Mouse (Mus musculus) heart, postnatal 0 days (tissue): ENCODE data around the gene Arhgef17. TPM values are rescaled to one million over a fixed set of nuclear protein-coding genes. Genes with fewer than 3 reads are reported as not detected.

ENCODE experiments used
- ATAC-seq: fragments of 200-750 bp; cut with Nextera tagmentation; 2 replicates; pipeline ENCODE4 v1.8.0; 2017; ENCODE audit warnings: low read depth, moderate number of reproducible peaks, moderate library complexity; ENCODE audit not compliant: insufficient read depth
- DNase-seq: peaks from one replicate; pipeline ENCODE4 v3.0.0-alpha.2; 2016; ENCODE audit warnings: low spot score
- H3K27ac ChIP-seq: fragments of 300-500 bp; sonication (generic); 2 replicates; pipeline ENCODE4 v1.5.1; 2014; ENCODE audit warnings: low read depth, mild to moderate bottlenecking
- H3K27me3 ChIP-seq: fragments of 300-500 bp; sonication (generic); 2 replicates; pipeline ENCODE4 v1.6.1; 2014; ENCODE audit warnings: low read length, mixed read lengths; ENCODE audit not compliant: control insufficient read depth, insufficient read depth
- H3K36me3 ChIP-seq: fragments of 300-500 bp; sonication (generic); replicated peaks from 2 replicates; pipeline ENCODE4 v1.6.1; 2014; ENCODE audit warnings: low read length, mixed read lengths; ENCODE audit not compliant: control insufficient read depth, insufficient read depth
- H3K4me1 ChIP-seq: fragments of 300-500 bp; sonication (generic); 2 replicates; pipeline ENCODE4 v1.6.1; 2014; ENCODE audit warnings: antibody characterized with exemption; ENCODE audit not compliant: control insufficient read depth, insufficient read depth
- H3K4me2 ChIP-seq: fragments of 300-500 bp; sonication (generic); 2 replicates; pipeline ENCODE4 v1.6.1; 2014; ENCODE audit warnings: low read depth, mild to moderate bottlenecking, low read length, moderate library complexity
- H3K4me3 ChIP-seq: fragments of 300-500 bp; sonication (generic); 2 replicates; pipeline ENCODE4 v1.5.1; 2014; ENCODE audit warnings: low read depth, low read length
- H3K9ac ChIP-seq: fragments of 300-500 bp; sonication (generic); replicated peaks from 2 replicates; pipeline ENCODE4 v1.6.1; 2014; ENCODE audit warnings: low read depth, low read length, mixed read lengths
- H3K9me3 ChIP-seq: fragments of 300-500 bp; sonication (generic); replicated peaks from 2 replicates; pipeline ENCODE4 v1.6.1; 2016; ENCODE audit warnings: low read length; ENCODE audit not compliant: control insufficient read depth
- CTCF ChIP-seq: IDR thresholded peaks from 2 replicates; pipeline ENCODE4 v1.5.1; 2016; ENCODE audit warnings: antibody characterized with exemption, control low read depth, low read depth
- EP300 ChIP-seq: IDR thresholded peaks from 2 replicates; pipeline ENCODE4 v1.6.1; 2016; ENCODE audit warnings: antibody characterized with exemption, low read depth
- WGBS: fragments of 180-500 bp; shearing (Covaris S2); extraction: QIAGEN DNeasy Blood & Tissue Kit; methylation state at CpG from one replicate; pipeline ENCODE4 v1.1.7; 2014; 5-methylcytosine and 5-hydroxymethylcytosine counted together
- microRNA-seq: library from miRNA; unstranded; fragments of <30 nt; microRNA quantifications from one replicate; pipeline ENCODE4, GENCODE M21; 2016
- polyA plus RNA-seq: library from polyadenylated mRNA; unstranded; fragments of >200 nt; fragmentation: Nextera tagmentation; extraction: Ambion mirVana; gene quantifications from 2 replicates; pipeline ENCODE4 v1.2.1, GENCODE M21; 2015
- total RNA-seq: library from RNA; depleted of rRNA; stranded (reverse); fragments of >200 nt; gene quantifications from 2 replicates; pipeline ENCODE4 v1.2.3, GENCODE M21; 2014; ENCODE audit warnings: low replicate concordance; rRNA removed

Gene Arhgef17
- total and polyA plus RNA-seq, 2 experiments from 2014 or later = 2.8 to 28.4 TPM

DNA sequence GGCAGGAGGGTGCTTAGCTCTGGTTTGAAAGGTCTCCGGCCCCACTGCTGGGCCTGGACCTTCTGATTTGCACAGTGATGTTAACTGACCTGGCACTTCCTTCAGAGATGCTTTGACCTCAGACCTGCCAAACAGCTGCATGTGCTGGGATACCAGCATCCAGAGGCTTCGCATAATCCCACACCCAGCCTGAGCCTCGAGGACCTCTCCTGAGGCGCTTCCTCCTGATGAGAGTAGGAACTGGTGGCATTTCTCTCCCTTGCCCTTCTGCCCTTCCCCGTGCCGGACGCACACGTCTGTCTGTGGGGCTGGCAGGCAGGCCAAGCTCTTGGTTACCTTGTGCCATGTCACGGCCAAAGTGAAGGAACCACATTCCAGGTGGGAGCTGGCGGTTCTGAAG lies 95.2 kb downstream of the Arhgef17 start:
- peaks cover 16% of the 10 kb centered on the region; the same call in 1 of the 2 replicates for H3K4me1 ChIP-seq
- no peak for TF ChIP-seq CTCF
- no peak for TF ChIP-seq EP300
- no peaks in the 10 kb centered on the region for H3K27me3 ChIP-seq
- H3K4me2 ChIP-seq = no peak overlapping the region
- ATAC-seq = no peak
- no peak overlapping the region for H3K9ac ChIP-seq
- H3K9me3 ChIP-seq = no peaks in the 10 kb centered on the region
- DNase-seq = no peak
- WGBS = 87% methylated on average over 10 of the region's 10 CpGs
- no peak overlapping the region for H3K4me3 ChIP-seq
- no peak overlapping the region for H3K27ac ChIP-seq
- H3K36me3 ChIP-seq = peaks cover 28% of the 10 kb centered on the region

GRCm38 (mm10) chr7:100835711-100836110 lies 96.2 kb downstream of the Arhgef17 start:
- no peaks in the 10 kb centered on the region for H3K9me3 ChIP-seq
- H3K4me2 ChIP-seq = no peak overlapping the region
- H3K4me1 ChIP-seq = peaks cover 16% of the 10 kb centered on the region; the same call in 1 of the 2 replicates
- DNase-seq (no peak), ATAC-seq (no peak)
- H3K9ac ChIP-seq = no peak overlapping the region
- WGBS = 84% methylated on average over 6 of the region's 6 CpGs
- H3K27ac ChIP-seq = no peak overlapping the region
- no peak overlapping the region for H3K4me3 ChIP-seq
- peaks cover 34% of the 10 kb centered on the region for H3K36me3 ChIP-seq
- no peaks in the 10 kb centered on the region for H3K27me3 ChIP-seq
- no peak for TF ChIP-seq EP300
- no peak for TF ChIP-seq CTCF

DNA sequence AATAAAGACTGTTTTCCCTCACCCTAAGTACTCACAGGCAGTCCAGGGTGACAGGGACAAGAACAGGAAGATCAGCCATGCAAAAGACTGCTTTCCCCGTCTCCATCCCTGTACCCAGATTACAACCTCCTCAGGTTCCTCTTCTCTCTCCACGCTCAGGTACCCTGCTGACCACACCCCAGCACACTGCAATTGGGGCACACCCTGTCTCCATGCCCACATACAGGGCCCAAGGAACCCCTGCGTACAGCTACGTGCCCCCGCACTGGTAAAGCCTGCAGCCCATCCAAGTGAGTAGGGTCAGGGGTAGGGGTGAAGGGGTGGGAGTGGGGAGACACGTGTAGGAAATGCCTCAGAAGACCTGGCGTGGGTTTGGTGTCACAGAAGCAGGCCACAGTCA lies 96.7 kb downstream of the Arhgef17 start:
- Histone ChIP-seq H3K9me3 (no peaks in the 10 kb centered on the region), H3K36me3 (peaks cover 34% of the 10 kb centered on the region), H3K9ac (no peak overlapping the region), H3K27me3 (no peaks in the 10 kb centered on the region), H3K4me1 (peaks cover 16% of the 10 kb centered on the region; the same call in 1 of the 2 replicates), H3K4me2 (no peak overlapping the region), H3K4me3 (no peak overlapping the region), H3K27ac (no peak overlapping the region)
- ATAC-seq = no peak
- WGBS = 85% methylated on average over 7 of the region's 7 CpGs
- TF ChIP-seq CTCF (no peak), EP300 (no peak)
- DNase-seq = no peak

DNA sequence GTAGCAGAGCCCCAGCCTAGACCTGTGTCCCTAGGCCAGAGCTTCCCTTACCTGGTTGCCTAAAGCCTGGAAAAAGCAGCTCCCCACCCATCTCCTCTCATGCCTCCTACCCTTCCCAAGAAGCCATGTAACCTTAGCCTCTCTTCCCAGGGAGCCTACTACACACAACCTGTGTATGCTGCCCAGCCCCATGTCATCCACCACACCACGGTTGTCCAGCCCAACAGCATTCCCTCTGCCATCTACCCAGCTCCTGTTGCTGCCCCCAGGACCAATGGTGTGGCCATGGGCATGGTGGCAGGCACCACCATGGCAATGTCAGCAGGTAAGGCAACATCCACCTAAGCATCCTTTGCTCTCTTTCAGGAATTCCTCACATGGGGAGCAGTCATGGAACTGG lies 98.0 kb downstream of the Arhgef17 start:
- H3K4me3 ChIP-seq = no peak overlapping the region
- H3K27me3 ChIP-seq = no peaks in the 10 kb centered on the region
- no peak overlapping the region for H3K9ac ChIP-seq
- no peak overlapping the region for H3K4me2 ChIP-seq
- no peak for ATAC-seq
- WGBS = 95% methylated on average over 1 of the region's 1 CpGs
- peaks cover 5% of the 10 kb centered on the region; the same call in 1 of the 2 replicates for H3K4me1 ChIP-seq
- no peak overlapping the region for H3K27ac ChIP-seq
- DNase-seq = no peak
- H3K36me3 ChIP-seq = peaks cover 34% of the 10 kb centered on the region
- no peak for TF ChIP-seq CTCF
- no peak for TF ChIP-seq EP300
- no peaks in the 10 kb centered on the region for H3K9me3 ChIP-seq

- no peak overlapping the region for H3K9ac ChIP-seq
- no peaks in the 10 kb centered on the region for H3K9me3 ChIP-seq
- 0 out of 2 replicates have a peak, but pooled peaks cover 4% of the 10 kb centered on the region for H3K4me1 ChIP-seq
- H3K27me3 ChIP-seq = no peaks in the 10 kb centered on the region
- no peak overlapping the region for H3K27ac ChIP-seq
- ATAC-seq (no peak), DNase-seq (no peak)
- H3K4me2 ChIP-seq = no peak overlapping the region
- no peak overlapping the region for H3K4me3 ChIP-seq
- TF ChIP-seq EP300 = no peak
- no peak for TF ChIP-seq CTCF
- peaks cover 10% of the 10 kb centered on the region; the same call in 1 of the 2 replicates for H3K36me3 ChIP-seq
- WGBS = 81% methylated on average over 2 of the region's 2 CpGs
Observed at GRCm38 (mm10) chr7:100828549-100828948, 103.4 kb downstream of the Arhgef17 start.

DNA sequence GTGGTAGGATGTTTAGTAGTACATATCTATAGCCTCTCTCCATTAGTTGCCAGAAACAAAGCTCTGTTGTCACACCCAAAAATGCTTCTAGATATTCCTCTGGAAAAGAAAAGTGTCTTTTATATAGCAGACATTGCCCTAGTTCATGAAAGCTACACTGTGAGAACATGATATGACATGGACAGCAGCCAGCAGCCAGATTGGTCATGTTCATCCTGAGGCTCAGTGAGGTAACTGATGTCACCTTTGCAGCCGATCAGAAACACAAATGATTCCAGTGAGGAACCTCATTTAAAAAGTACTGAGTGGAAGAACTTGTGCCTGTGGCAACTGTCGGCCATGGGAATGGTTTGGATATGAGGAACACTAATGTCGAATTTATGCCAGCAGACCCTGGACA lies 107.2 kb downstream of the Arhgef17 start:
- 77% methylated on average over 3 of the region's 3 CpGs for WGBS
- no peak overlapping the region for H3K4me2 ChIP-seq
- DNase-seq (no peak), ATAC-seq (no peak)
- 0 out of 2 replicates have a peak, but pooled peaks cover 4% of the 10 kb centered on the region for H3K4me1 ChIP-seq
- no peak overlapping the region for H3K9ac ChIP-seq
- H3K9me3 ChIP-seq = no peaks in the 10 kb centered on the region
- no peak overlapping the region for H3K4me3 ChIP-seq
- H3K27me3 ChIP-seq = no peaks in the 10 kb centered on the region
- TF ChIP-seq CTCF (no peak), EP300 (no peak)
- no peak overlapping the region for H3K27ac ChIP-seq
- H3K36me3 ChIP-seq = 0 out of 2 replicates have a peak, but pooled peaks cover 4% of the 10 kb centered on the region

Small RNA genes lying within 50 kb of the gene (microRNA-seq; reads per million reads assigned to microRNA genes)
- 218 reads per million, percentile 66 among the genes with 10 or more reads in this experiment for gene Mir3102

Other genes with a start within 250 kb of the Arhgef17 start
- gene Fam168a, start 225.5 kb downstream of the Arhgef17 start, total RNA-seq = 22.0 and 29.0 TPM in 2 replicates
- gene Fam168a, start 225.5 kb downstream of the Arhgef17 start, polyA plus RNA-seq = 19.7 and 20.0 TPM in 2 replicates
- 5.1 and 5.9 TPM in 2 replicates for gene Relt, start 68.7 kb downstream of the Arhgef17 start, total RNA-seq
- gene Relt, start 68.7 kb downstream of the Arhgef17 start, polyA plus RNA-seq = 1.8 and 2.3 TPM in 2 replicates
- gene P2ry6, start 42.5 kb upstream of the Arhgef17 start, total RNA-seq = 1.0 and 4.5 TPM in 2 replicates
- gene P2ry6, start 42.5 kb upstream of the Arhgef17 start, polyA plus RNA-seq = 3.5 and 3.9 TPM in 2 replicates
- 8.0 and 12.9 TPM in 2 replicates for gene P2ry2, start 80.8 kb upstream of the Arhgef17 start, total RNA-seq
- gene P2ry2, start 80.8 kb upstream of the Arhgef17 start, polyA plus RNA-seq = 3.0 and 3.8 TPM in 2 replicates
- 15.6 and 19.3 TPM in 2 replicates for gene Fchsd2, start 160.8 kb upstream of the Arhgef17 start, total RNA-seq
- 8.7 and 9.7 TPM in 2 replicates for gene Fchsd2, start 160.8 kb upstream of the Arhgef17 start, polyA plus RNA-seq